Mouse (Mus musculus) brain, adult 2 months (tissue): ENCODE results near the gene Arhgef38.

Experiments
- DNase-seq: peaks from one replicate; pipeline ENCODE4 v3.0.0; 2011; ENCODE audit warnings: low read depth, low spot score

Gene Arhgef38

DNA sequence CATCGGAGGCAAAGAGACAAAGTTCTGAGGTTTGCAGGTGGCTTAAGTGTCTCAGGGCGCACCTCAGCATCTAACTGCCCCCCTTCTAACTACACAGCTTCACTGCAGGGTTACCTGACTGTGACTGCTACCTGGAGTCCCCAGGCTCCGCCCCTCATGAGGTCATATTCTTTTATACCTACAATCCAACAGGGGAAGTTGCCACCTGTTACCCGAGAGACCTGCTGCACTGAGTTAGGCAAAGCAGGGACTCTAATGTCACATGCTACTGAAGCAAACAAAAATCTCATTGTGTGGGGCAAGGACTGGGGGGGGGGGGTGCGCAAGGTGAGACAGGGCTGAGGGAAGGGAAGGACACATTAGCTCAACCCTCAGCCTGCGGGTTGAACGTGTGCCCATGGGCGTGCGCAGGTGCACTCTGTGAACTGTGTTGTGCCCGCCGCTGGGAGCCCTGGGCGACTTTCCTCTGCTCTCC lies at the start of gene Arhgef38:
Gene Arhgef38, minus strand, starts transcription at position 129 of the 475 bp plus-strand sequence.
- no peak for DNase-seq

DNA sequence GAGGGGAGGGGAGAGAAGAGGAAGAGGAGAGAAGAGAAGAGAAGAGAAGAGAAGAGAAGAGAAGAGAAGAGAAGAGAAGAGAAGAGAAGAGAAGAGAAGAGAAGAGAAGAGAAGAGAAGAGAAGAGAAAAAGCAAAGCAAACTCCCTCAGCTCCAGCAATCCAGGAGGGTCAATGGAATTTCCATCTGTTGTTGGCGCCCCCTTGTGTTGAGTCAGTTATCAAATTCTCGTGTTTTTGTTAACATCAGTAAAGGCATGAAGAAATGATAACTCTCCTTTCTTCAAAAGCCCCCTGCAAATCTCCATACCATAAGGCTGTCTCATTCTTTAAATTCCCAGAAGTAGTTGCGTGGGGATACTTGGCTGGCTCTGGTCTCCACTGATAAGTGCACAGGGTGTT lies 37.1 kb upstream of the Arhgef38 start:
- DNase-seq: peak; percentile 78

GRCm38 (mm10) chr3:133258860-133259259 lies 24.1 kb upstream of the Arhgef38 start:
- DNase-seq: no peak

DNA sequence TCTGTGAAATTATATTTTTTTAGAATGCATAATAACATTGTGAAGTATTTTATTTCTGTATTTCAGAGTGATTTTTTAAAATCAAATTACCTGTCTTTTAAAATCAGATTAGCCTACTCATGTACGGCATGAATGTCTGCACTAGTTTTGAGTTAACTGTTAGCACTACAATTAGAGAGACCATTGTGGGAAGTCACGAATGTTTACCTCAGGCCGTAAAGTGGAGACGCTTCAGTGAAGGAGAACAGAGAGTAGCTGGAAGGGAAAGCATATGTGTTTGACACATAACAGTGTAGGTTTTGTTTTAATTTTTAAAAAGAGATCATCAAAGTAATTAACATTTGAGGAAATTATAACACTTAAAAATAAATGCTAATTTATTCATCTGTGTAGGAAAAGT lies 21.1 kb upstream of the Arhgef38 start:
- DNase-seq: no peak

DNA sequence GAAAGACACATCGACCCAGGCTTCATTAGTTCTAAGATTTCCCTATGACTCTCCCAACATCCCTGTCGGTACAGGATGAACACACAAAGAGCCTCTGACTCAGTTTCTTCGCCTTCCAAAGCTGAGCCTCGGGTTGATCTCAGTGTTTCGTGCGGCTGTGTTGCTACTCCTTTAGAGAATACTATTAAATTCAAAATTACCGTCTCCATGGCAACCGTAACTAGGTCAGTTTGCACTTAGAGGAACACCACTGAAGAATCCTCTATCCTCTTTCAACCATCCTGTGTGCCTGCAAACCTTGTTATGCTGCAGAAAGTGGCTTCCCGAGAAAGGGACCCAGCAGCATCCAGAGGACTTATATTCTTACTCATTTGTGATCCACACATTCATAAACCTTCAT lies 9.3 kb upstream of the Arhgef38 start:
- peak; percentile 88 for DNase-seq

- no peak for DNase-seq
Measured at GRCm38 (mm10) chr3:133241916-133242315, 7.2 kb upstream of the Arhgef38 start.

- DNase-seq: no peak
Measured at GRCm38 (mm10) chr3:133233993-133234392, 756 bp downstream of the Arhgef38 start.

DNA sequence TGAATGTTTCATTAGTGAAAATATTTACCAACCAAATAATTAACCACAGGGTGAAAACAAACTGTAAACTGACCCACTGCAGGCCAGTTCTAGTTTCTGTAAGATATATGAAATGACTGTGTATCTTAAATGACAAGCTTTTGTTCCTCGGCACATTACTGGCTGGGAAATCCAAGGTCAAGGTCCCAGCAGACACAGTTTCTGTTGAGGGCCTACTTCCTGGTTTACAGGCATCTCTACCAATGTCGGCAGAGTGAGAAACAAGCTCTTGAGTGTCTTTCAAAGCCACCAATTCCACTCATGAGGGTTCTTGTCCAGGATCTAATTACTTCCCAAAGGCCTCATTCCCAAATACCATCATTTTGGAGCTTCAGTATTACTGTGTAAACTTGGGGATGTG lies 4.3 kb downstream of the Arhgef38 start:
- DNase-seq: no peak

- no peak for DNase-seq
Measured at GRCm38 (mm10) chr3:133229594-133229993, 5.2 kb downstream of the Arhgef38 start.

GRCm38 (mm10) chr3:133227258-133228012 lies 7.3 kb downstream of the Arhgef38 start:
- DNase-seq: no peak

DNA sequence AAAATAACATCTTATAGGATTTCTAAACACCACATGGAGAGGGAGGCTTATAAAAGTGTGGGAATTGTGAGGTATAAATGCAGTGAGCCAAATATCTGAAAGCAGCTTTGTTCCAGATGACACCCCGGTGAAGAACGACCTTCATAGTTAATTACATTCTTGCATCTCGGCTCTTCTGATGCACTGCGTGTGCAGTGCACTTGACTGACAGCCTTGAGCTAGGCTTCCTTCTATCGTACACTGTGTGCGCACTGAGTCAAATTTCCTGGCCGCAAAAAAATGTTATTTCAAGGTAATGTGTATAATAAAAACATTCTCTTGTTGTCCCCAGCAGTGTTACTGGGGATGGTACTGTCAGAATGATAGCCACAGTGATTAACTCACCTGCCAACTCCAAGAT lies 16.2 kb downstream of the Arhgef38 start:
- no peak for DNase-seq

GRCm38 (mm10) chr3:133215198-133215819 lies 19.4 kb downstream of the Arhgef38 start:
- DNase-seq: no peak

GRCm38 (mm10) chr3:133213434-133214114 lies 21.2 kb downstream of the Arhgef38 start:
- no peak for DNase-seq

DNA sequence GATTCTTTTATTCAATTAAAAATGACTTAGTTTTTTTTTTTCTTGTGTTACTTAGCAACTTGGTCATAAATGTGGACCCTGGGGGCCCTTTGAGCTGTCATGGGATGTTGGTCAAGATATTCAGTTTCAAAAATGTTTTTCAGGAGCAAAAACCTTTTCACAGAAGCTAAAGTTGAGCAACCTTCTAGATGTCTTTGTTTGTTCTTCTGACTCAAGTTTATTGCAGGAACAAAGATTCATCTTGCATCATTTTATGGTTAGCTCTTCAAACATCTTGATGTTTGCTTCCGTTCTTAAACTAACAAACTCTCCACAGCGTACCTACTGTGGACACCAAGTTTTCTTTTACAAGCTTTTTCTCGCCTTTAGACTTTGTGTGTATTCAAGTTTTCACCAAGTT lies 23.4 kb downstream of the Arhgef38 start:
- no peak for DNase-seq

DNA sequence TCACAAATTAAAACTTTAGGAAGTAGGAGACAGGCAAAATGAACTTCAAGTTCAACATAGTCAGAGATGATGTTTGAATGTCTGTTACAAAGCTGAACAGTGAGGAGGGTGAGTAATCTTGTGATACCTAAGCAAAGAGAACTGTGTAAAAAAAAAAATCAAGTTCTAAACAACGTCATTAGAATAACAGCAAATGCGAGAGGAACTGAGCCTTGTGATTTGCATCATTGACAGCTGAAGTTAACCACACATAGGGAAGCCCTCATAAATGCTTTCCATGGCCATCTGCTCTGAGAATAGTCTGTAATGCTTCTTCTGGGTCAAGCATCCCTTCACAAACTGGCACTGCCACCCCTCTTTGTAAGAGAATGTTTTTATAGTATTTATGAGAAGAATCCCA lies 31.0 kb downstream of the Arhgef38 start:
- DNase-seq: no peak

DNA sequence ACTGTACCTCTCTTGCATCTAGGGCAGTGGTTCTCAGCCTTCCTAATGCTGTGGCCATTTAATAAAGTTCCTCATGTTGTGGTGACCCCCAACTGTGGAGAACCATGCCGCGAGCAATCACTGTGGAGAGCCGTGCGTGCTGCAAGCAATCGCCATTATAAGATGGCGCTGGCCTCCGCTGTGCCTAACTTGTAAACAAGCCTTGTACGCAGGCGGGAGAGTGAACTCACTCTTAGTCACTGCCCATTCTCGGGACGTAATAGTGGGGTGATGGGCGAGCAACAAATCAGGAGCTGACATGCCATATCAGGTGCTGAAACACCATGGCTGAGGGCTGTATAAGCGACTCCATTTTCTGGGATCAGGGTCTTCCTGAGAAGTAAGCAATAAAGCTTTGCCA lies 32.6 kb downstream of the Arhgef38 start:
- DNase-seq: no peak

- DNase-seq: peak; percentile 49
Measured at GRCm38 (mm10) chr3:133188930-133189329, 45.8 kb downstream of the Arhgef38 start.

DNA sequence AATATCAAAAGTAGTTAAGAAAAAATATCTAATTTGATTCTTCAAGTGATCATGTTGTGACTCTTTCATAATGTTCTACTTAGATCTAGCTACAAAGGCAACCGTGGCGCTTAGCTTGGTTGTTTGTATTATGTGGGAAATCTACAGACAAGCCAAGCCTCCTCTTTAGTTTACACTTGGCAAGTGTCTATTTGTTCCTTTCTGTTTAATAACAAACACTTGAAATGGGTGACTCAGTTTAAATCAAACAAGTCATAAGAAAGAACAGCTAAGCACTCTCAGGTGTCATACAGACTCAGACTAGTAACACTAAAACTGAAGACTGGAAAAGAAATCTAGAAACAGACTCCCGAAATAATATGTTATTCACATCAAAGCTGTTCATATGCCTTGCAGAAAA lies 47.2 kb downstream of the Arhgef38 start:
- DNase-seq: no peak

- no peak for DNase-seq
Measured at GRCm38 (mm10) chr3:133176033-133176750, 58.6 kb downstream of the Arhgef38 start.

DNA sequence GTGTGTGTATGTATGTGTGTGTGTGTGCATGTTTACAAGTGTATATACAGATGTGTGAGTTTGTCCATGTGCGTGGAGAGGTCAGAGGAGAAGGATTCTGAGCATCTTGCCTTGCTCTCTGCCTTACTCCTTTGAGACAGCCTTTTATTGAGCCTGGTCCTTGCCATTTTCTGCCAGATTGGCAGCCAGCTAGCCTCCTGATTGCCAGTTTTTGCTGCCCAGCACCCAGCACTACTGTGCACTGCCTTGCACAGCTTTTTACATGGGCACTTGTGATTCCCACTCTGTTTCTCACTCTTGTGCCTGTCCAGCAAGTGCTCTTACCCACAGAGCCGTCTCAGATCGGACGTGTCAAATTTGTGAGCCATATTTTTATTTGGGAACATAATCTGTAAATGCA lies 62.5 kb downstream of the Arhgef38 start:
- no peak for DNase-seq

DNA sequence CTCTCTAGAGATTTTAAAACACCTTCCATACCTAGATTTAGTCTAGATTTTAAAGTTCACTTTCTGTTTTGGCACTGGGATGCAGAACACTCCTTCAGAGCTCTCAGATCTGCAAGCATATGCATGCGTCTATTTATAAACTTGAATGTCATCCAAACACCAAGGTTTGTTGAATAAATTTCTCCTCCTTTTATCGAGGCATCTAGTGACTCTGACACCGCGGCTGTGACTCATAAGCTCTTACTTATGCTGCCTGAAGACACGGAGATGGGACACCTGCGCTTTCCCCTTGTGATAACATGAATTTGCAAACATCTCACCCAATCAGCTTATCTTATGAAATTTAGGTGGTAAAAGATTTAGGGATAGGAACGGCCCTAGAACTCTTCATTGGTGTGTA lies 65.0 kb downstream of the Arhgef38 start:
- peak; percentile 91 for DNase-seq

DNA sequence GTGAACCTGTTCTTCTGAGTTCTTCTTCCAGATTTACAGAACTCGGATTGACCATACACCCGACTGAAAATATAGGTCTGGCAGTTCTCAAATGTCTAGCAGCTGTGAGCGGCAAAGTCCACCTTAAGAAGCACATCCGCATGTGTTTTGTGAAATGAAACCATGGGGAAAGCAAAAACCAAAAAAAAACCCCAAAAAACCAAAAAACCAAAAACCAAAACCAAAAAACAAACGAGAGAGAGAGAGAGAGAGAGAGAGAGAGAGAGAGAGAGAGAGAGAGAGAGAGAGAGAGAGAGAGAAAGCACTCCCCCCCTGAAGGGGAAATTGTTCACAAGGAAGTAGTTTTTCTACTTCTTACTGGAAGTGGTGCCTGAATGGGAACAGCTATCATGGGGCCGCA lies 67.2 kb downstream of the Arhgef38 start:
- no peak for DNase-seq
